Mouse (Mus musculus): ENCODE measurements around the gene Tom1l1.

Tom1l1 gene

DNA sequence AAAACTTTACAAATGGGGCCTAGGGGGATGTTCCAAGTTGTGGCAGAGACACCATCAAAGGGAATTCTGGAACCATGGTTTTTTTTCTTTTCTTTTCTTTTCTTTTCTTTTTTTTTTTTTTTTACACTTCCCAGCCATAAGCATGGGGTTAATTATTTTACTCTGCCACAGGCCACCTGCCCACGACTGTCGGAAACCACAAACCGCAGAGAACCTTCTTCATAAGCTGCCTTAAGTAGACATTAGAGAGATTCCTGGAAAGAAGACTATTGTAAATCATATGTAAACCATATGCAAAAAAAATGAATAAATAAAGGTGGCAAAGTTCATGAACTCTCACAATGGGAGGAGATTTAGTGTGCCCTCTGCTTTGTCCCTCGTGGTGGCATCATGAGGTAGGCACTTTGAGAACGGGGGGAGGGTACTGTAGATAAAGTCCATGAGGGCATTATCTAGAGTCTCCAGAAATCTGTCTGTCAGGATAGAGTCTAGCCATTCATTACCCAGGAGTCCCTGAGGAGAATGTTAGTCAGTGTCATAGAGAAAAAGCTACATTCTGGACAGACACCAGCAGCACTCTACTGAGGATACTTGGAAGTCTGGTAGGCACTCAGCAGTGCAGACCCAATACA is 12.6 kb downstream of the Tom1l1 start:
- no peak for DNase-seq (ENCODE audit: low read depth, low spot score)

DNA sequence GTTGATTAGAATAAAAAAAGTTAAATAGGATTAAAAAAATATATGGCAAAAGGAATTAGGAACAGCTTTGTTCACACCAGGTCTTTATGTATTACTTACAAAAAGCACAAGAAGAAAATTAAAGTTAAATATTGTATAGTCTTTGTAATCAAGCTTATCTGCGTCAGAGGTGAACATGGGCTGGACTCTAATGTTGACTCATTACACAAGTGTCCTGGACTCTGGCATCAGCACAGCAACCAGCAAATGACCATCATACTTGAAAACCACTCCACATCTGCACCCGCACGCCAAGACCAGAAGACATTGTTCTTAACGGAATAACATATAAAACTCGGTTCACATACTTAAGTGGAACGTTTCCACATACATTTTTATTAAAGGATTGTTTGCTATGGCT is 20.8 kb downstream of the Tom1l1 start:
- no peak for DNase-seq (ENCODE audit: low read depth, low spot score)

- no peak for DNase-seq (ENCODE audit: low read depth, low spot score)
Observed at GRCm38 (mm10) chr11:90666916-90667315, 21.2 kb downstream of the Tom1l1 start.

GRCm38 (mm10) chr11:90666144-90666757 is 21.9 kb downstream of the Tom1l1 start:
- DNase-seq (ENCODE audit: low read depth, low spot score) = no peak

- DNase-seq (ENCODE audit: low read depth, low spot score) = no peak
Observed at GRCm38 (mm10) chr11:90665161-90665560, 23.0 kb downstream of the Tom1l1 start.

DNA sequence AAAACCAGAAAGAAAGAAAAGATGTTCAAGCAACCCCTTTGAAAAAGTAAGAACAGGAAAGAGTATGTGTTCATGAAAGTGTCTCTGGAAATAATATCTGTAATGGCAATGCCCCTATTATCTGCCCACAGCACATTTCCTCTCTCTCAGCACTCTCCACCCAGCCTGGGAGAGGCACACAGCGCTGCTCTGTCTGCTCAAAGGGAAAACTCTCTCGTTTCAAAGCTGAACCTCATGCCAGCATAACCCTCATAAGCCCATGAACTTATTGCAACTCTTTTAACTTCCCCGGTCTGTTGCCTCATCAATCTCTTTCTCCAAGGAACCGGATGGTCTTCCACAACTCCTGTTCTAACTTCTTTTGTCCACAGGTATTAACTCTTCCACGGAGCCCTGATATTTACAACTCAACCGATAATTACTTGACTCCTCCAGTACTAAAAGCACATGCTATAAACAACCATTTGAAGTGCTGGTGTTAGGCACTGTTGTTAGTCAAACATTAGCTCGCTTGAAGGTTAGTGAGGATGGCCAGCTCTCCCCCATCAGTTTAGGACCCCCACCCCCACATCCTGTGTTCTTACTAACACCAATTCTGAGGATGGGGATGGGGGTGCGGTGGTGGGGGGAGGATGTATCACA is 23.7 kb downstream of the Tom1l1 start:
- no peak for DNase-seq (ENCODE audit: low read depth, low spot score)

DNA sequence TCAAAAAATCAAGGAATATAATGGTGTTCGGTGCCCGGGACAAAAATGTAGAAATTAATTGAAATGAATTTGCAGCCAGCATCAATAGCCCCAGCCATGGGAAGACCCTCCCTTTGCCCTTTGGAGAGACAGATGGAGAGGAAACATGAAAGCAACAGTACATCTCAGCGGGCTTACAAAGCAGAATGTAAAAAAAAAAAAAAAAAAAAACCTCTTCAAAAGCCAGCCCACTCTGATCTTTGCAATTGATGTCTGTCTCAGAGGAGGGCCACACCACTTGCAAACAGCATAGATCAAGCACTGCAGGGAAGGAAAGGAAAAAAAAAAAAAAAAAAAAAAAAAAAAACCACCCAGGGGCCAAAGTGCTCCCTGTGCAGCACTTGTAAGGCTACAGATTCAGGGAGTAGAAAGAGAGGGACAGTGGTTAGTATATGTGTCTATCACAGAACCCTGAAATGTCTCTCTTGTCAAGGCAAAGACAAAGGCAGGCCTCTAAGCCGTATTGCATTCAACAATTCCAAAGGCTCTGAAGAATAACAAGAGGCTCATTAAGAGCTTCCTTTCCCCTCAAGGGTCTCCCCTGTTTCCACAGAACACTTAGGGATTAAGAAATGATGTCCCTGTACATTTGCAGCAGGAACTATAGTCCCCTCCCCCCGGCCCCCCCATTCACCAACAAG is 24.4 kb downstream of the Tom1l1 start:
- DNase-seq (ENCODE audit: low read depth, low spot score) = no peak

- no peak for DNase-seq (ENCODE audit: low read depth, low spot score)
Observed at GRCm38 (mm10) chr11:90663052-90663451, 25.1 kb downstream of the Tom1l1 start.

GRCm38 (mm10) chr11:90660662-90661061 is 27.5 kb downstream of the Tom1l1 start:
- no peak for DNase-seq (ENCODE audit: low read depth, low spot score)

- DNase-seq (ENCODE audit: low read depth, low spot score) = no peak
Observed at GRCm38 (mm10) chr11:90657527-90657926, 30.6 kb downstream of the Tom1l1 start.

GRCm38 (mm10) chr11:90652603-90653002 is 35.6 kb downstream of the Tom1l1 start:
- no peak for DNase-seq (ENCODE audit: low read depth, low spot score)

DNA sequence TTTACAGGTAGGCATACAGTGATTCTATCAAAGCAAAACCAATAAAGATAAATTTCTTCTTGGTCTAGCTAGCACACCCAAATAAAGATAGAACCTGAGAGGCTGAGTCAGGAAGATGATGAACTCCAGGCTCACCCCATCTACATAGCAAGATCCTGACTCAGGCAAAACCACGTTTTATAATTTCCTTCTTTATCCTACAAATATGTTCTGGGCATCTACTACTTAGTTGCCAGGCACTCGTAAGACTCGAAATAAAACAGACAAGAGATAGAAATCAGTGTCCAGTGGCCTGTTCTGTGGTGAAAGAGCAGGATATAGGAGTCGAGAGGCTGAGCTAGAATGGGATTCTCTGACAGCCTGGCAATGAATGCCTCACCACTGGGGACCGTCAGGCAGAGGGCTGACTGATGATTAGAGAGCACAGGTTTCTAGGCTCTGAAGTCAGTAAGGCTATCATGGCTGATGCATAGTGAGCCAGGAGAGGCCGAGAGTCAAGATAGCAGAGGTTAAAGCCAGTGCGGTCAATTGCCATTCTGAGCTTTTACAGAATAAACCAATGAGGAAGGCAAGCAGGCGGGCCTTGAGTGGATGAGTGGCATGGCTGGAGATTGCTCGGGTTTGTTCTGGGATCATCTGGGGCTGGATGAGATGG is 37.8 kb downstream of the Tom1l1 start:
- no peak for DNase-seq (ENCODE audit: low read depth, low spot score)

GRCm38 (mm10) chr11:90649777-90650176 is 38.4 kb downstream of the Tom1l1 start:
- DNase-seq (ENCODE audit: low read depth, low spot score) = no peak

GRCm38 (mm10) chr11:90638312-90638830 is 49.8 kb downstream of the Tom1l1 start:
- DNase-seq (ENCODE audit: low read depth, low spot score) = peak; percentile 53

DNA sequence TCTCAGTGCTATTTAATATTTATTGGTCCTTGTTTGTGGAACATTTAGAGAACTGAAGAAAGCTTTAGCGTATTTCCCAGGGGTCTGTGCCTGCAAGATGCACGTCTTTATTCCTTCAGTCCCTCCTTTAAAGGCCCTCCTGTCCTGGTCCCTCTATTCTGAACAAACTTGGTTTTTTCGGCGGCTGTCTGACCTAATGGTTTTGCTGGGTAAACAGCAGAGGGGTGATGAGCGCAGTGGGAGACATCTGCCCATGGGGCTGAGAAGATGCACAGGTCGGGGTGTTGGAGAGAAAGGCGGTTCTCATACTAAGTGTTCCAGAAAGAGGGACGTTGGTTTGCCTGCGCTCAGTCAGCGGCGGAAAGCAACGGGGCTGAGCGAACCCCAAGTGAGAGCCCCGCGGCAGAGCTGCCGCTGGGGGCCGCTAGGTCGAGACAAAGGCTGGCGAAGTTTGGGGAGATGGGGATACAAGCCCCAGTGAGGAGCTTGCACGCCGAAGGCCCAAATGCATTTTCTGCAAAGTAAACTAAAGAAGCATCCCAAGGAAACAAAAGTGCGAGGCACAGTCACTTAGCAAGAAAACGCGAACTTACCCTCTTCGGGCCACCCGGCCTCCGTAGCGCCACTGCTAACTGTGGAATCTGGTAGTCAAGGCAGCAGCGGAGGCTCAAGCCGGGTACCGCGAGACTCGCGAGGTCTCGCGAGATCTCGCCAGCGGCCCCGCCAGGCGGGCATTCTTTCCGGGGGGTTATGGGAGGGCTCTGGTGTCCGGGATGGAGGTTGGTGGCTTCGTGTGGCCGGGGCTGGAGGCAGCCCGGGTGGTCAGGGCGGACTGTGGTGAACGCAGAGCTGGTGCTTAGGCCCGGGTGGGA is 50.5 kb downstream of the Tom1l1 start, which contains the start of the genes Stxbp4 and Cox11:
Gene Stxbp4 (minus strand): TSS at position 645 of the 872 bp plus-strand sequence.
Gene Cox11 (plus strand): TSS at position 734 of the 872 bp plus-strand sequence.
- peak; percentile 95 for DNase-seq (ENCODE audit: low read depth, low spot score)

GRCm38 (mm10) chr11:90634661-90635060 is 53.5 kb downstream of the Tom1l1 start:
- DNase-seq (ENCODE audit: low read depth, low spot score) = no peak

GRCm38 (mm10) chr11:90632480-90632879 is 55.7 kb downstream of the Tom1l1 start:
- no peak for DNase-seq (ENCODE audit: low read depth, low spot score)

- no peak for DNase-seq (ENCODE audit: low read depth, low spot score)
Observed at GRCm38 (mm10) chr11:90627751-90628150, 60.4 kb downstream of the Tom1l1 start.

DNA sequence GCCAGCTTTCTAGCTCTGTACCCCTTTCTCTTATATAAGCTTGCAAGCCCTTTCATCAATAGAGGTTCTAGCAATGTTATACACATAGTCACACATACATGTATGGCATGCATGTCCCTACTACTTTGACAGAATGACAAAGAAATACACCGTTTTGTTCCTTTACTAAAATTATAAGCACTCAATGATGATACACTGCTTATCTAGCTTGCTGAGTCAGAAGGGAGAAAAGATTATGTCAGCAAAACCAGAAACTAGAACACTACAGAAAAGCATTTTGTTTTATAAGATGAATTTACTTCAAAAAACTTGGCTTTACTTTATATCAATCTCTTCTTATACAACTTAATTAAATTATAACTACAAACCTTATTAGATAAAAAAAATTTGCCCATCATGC is 63.0 kb downstream of the Tom1l1 start:
- DNase-seq (ENCODE audit: low read depth, low spot score) = no peak

- DNase-seq (ENCODE audit: low read depth, low spot score) = no peak
Observed at GRCm38 (mm10) chr11:90623477-90623876, 64.7 kb downstream of the Tom1l1 start.

DNA sequence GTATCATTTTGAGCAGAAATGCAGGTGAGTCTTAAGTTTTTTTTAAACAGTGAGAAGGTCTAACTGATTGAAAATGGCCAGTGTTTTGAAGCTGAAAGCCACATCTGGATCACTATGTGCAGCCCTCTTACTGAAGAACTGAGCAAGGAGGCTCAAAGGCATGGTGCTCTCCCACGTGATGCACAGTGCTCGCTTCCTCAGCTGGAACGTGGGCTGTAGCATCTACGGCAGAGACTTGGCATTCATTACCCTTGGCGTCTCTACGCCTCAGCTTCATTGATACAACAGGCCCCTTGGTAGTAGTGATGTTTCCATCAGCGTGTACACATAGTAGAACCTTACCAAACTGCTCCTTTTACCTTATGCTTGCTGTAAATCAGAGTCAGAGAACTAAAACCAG is 65.7 kb downstream of the Tom1l1 start:
- DNase-seq (ENCODE audit: low read depth, low spot score) = no peak

All from WW6 (cell line).